Mouse (Mus musculus) spleen, postnatal 10 days (tissue): ENCODE measurements at regions not wholly inside any gene's neighbourhood (a gene's known extent, or its start where the extent isn't known, plus 50 kb on each side); places are given as distances from the start of the nearest gene placed in this dataset.
A peak's percentile ranks its signal among the peaks of the same experiment; 100 is the strongest.
"Not testable (repeated sequence)": the region's sequence is repeated elsewhere in the genome, so short reads cannot be mapped to it uniquely, and the experiment has no call there.

Source experiments
- DNase-seq, 2 experiments: peaks; one replicate each; pipeline ENCODE4 v3.0.0; 2021 to 2022; ENCODE audit warnings: low spot score in 2 of 2

DNA sequence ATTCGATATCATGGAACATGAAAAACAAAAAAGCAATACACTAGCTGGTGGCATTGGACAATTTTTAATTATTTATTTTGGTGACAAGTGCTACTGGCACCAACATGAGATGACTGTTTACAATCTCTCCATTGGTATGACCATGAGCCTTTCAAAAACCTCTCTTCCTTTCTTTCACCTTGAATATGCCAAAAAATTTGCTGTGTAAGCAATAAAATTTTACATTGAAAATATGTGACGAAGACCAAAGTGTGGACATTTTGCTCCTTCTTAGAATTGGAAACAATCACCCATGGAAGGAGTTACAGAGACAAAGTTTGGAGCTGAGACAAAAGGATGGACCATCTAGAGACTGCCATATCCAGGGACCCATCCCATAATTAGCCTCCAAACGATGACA, 83.4 kb upstream of the Gm49339 start:
- DNase-seq, result not testable (repeated sequence)

GRCm38 (mm10) chr10:51405141-51405540, 75.3 kb upstream of the Gm49339 start:
- peak in 1 of 2 experiments; percentile 68 for DNase-seq

DNA sequence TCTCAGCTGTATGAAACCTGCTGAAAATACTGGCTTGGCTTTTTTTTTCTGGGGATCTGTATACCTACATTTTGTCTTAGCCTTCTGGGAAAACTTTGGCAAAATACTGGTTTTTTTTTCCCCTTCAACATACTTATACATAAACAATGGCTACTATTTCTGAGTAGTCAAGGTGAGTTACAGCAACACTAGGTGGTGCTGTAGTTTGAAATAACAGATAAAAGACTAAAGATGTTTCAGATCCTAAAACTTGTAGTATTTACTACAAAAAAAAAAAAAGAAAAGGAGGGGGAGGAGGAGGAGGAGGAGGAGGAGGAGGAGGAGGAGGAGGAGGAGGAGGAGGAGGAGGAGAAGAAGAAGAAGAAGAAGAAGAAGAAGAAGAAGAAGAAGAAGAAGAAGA, 67.6 kb upstream of the Gm49339 start:
- DNase-seq, result no peak

DNA sequence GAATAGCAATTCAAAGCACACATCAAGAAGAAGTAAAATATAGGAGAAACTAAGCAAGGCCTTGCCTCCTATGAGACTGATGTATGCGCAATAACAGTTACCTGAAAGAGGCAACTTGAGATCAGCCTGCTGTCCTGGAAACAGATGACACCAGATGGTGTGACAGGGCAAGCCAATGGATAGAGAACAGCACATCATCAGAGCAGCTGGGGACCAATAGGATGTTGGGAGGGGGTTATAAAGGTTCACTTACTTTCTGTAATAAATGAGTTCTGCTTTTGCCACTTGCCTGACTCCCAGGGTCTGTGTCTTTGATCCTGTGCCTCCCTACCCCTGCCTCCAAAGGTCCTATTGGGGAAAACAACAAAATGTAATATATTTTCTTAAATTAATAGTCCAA, 65.9 kb upstream of the Gm49339 start:
- peak in 1 of 2 experiments; percentile 13 for DNase-seq

- no peak for DNase-seq
Measured at GRCm38 (mm10) chr10:51416723-51417122, 63.7 kb upstream of the Gm49339 start.

DNA sequence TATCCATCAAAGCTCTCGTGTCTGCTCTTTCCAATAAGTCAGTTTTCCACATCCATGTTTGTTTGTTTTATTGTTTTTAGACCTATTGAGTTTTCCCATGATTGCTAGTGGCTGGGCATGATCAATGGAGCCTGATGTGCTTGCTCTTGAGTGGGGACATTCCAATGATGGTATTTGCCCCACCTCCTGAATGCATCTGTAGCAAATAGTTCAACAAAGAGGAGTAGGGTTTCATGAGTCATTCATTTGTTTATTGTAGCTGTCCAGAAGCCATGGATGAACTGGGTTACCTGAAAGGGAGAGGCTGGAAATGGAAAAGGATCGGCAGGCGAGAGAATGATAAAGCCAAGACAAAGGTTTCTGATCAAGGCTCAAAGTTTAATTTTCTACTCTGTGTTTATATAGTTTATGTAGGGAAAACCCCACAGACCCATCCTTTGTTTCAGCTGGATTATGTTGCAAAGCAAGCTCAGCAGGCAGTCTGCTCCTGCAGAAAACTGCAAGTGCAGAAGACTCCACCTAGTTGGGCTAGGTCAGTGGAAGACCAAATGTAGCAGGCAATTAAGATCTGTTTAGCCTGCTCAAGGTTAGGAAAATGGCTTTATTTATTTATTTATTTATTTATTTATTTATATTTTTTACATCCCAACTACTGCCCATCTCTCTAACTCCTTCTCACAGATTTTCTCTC, 63.0 kb upstream of the Gm49339 start:
- no peak for DNase-seq

GRCm38 (mm10) chr10:51418550-51418949, 61.9 kb upstream of the Gm49339 start:
- DNase-seq, result no peak

DNA sequence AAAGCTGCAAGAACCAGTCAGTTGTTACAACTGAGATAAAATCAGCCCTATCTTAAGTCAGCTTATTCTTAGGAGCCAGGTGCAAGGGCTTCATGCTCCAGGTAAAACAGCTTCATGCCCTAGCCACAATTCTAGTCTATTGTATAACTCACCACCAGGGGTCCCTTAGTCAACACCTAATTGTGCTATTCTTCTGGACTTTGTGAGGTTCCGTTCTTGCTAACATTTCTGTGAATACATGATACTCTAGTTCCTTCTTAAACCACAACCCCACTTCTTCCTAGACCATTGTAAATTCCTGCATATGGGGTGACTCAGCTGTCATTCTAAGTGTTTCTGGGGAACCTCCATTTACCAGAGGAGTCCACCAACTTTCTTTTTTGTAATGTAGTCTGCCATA, 57.9 kb upstream of the Gm49339 start:
- DNase-seq, result no peak
